Mouse (Mus musculus) brain, adult 2 months (tissue): Measurements from ENCODE around the gene Atp5j2.
"Not testable (repeated sequence)": the region's sequence is repeated elsewhere in the genome, so short reads cannot be mapped to it uniquely, and the experiment has no call there.

Source experiments
- DNase-seq: peaks from one replicate; pipeline ENCODE4 v3.0.0; 2011; ENCODE audit warnings: low read depth, low spot score

Atp5j2 gene

GRCm38 (mm10) chr5:145191962-145192361, at the start of gene Atp5j2:
TSS of gene Atp5j2 (minus strand) at chr5:145192062.
- DNase-seq: no peak

- peak; percentile 60 for DNase-seq
Observed at GRCm38 (mm10) chr5:145234636-145235035, 42.8 kb upstream of the Atp5j2 start.

DNA sequence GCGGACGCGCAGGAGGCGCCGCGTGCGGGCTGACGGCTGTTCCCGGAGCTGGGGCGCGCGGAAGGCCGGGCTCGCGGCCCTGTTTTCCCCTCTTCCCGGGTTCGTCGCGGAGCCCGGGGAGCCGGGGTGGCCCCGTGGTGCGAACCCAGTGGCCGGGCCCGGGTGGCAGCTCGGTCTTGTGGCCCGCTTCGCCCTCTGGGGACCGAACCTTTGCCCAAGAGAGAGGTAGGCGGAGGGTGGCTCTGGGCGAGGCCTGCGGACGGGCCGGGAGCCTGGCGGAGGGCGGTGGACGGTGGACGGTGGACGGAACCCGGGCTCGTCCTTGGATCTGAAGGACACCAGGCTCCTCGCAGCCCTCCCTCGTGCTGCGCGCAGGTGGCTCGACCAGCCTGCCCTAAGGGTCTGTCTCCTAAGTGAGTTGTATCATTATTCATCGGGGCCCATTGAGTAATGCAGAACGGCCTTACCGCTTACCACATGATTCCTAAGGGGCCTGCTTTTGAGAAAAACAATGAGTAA, 40.1 kb upstream of the Atp5j2 start:
- DNase-seq: peak; percentile 10

DNA sequence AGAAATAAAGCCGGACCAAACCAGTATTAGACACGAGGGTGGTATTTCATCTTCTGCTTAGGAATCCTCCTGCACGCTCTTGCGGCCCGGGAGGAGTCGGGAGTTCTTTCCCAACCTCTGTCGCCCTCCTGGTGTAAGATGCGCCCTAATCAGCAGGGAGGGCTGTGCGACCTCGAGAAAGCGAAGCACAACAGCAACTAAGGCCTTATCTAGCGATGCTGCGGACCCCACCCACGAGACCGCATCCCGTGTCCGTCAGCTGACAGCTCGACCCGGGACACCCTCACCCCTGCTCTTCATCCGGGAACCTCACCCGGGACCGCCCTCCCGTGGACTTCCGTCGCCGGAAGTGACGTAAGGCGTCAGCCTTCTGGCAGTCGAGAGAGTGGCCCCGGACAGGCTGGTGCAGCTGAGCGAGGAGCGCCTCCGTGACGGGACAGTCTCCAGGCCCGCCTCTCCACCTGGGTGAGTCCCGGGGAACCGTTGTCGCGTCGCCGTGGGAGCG, 39.6 kb upstream of the Atp5j2 start, which contains the start of gene Zfp655:
Gene Zfp655 (plus strand): TSS at position 349 of the 505 bp plus-strand sequence.
- peak; percentile 99 for DNase-seq

- no peak for DNase-seq
Observed at GRCm38 (mm10) chr5:145230641-145231040, 38.8 kb upstream of the Atp5j2 start.

DNA sequence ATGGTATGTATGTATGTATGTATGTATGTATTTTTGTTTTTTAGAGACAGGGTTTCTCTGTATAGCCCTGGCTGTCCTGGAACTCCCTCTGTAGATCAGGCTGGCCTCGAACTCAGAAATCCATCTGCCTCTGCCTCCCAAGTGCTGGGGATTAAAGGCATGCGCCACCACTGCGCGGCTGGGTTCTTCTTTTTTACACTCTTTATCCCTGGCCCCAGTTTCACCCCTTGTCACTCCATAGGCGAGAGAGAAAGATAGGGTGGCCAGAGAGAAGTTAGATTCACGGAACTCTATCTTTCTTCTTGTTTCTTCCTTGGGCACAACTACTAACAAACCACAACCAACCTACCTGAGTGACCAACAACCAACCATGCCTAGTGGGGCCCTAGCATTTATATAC, 37.4 kb upstream of the Atp5j2 start:
- DNase-seq: not testable (repeated sequence)

GRCm38 (mm10) chr5:145226453-145226852, 34.6 kb upstream of the Atp5j2 start:
- DNase-seq: no peak

DNA sequence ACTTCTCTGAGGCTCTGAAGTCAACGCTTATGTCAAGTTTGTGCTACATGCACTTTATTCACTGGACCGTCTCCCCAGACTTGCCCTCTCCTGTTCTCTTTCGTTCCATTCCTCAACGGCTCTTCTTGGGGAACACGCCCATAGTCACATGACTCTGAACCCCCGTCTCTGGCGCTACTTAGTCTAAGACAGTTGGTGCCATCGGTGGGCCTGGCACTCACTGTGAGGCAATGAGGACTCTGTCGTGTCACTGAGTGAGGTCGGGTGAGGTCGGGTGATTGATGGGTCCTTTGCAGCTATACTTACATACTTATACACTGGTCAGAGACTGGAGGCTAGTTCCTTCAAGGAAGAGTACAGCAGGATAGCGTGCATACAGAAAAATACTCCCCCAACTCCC, 31.5 kb upstream of the Atp5j2 start:
- DNase-seq: no peak

GRCm38 (mm10) chr5:145222840-145223239, 31.0 kb upstream of the Atp5j2 start:
- DNase-seq: no peak

DNA sequence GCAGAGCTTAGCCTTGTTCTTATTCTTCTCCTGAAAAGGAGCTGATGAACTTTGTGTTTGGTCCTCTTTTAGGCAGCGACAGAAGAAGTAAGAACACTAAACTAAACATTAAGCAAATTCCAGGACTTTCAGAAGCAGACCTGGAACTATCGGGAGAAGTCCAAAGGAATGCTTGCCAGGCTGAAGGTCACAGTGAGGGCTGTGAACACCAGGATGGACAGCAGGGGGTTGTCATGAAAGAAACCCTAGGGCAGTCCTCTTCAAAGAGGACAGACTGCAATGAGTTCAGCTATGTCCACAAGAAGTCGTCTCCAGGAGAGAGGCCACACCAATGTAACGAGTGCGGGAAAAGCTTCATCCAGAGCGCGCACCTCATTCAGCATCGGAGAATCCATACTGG, 28.1 kb upstream of the Atp5j2 start:
- DNase-seq: no peak

DNA sequence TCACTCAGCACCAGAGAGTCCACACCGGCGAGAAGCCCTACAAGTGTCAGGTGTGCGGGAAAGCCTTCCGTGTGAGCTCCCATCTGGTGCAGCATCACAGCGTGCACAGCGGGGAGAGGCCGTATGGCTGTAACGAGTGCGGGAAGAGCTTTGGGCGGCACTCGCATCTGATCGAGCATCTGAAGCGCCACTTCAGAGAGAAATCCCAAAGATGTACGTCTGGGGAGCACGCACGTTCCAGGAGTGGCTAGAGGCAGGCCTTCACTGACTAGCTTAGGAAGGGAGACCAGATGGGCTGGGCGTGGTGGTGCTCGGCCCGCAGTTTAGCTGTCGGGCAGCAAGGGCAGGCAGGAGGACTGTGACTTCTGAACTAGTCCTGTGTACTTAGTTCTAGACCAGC, 26.8 kb upstream of the Atp5j2 start:
- DNase-seq: no peak

DNA sequence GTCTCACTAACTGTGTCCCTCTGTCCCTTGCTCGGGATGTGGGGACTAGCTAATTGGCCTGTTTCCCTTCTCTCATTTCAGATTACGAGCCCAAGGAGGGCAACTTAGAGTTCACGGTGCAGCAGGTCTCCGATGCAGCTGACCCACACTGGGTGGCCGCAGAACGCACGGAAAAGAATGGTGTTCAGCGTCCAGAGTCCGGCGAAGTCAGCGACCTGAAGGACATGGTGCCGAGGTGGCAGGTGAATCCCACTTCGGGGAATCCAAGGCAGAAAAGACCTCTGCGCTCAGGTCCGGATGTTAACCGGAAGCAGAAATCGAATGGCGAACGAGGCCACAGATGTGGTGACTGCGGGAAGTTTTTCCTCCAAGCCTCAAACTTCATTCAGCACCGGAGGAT, 26.3 kb upstream of the Atp5j2 start:
- no peak for DNase-seq

DNA sequence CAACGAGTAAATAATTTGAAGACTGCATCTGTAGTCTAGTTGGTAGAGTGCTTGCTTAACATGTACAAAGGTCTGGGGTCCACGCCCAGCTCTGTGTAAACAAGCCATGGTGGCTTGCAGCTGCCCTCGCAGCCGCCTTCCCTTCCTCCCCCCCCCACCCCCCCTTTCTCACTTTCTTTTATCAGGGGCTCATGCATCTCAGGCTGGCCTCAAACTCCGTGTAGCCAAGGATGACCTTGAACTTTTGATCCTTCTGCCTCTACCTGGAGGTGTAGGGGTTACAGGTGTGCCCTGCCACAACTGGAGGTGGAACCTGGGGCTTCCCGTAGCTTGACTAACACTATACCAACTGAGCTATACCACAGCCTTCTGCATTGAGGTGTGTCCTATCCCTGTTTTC, 25.9 kb upstream of the Atp5j2 start:
- DNase-seq: no peak

DNA sequence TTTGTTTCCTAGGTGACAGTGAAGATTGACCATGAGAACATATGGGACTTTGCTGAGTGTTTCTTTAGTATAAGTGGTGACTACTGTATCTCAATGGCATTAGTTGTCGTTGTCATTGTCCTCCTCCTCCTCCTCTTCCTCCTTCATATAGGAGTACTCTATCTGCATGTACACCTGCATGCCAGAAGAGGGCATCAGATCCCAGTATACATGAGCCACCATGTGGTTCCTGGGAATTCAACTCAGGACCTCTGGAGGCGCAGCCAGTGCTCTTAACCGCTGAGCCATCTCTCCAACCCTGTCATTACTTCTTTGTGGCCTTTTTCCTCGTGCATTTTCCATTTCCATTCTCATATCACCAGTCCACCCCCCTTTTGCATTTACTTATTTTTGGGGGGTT, 22.8 kb upstream of the Atp5j2 start:
- peak; percentile 29 for DNase-seq

DNA sequence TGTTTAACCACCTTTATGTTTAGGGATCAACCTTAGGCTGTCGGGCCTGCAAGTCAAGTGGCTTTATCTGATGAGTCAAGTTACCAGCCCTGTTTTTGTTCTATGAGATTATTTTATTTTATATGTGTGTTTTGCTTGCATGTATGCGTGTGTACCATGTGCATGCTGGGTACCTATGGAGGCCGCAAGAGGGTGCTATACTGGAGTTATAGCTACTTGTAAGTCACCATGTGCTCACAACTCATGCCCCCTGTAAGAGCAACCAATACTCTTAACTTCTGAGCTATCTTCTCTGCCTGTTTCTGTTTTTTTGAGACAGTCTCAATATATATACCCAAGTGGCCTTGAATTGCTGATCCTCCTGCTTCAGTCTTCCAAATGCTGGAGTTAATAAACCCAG, 21.6 kb upstream of the Atp5j2 start:
- DNase-seq: no peak

GRCm38 (mm10) chr5:145212216-145212615, 20.4 kb upstream of the Atp5j2 start:
- DNase-seq: no peak

DNA sequence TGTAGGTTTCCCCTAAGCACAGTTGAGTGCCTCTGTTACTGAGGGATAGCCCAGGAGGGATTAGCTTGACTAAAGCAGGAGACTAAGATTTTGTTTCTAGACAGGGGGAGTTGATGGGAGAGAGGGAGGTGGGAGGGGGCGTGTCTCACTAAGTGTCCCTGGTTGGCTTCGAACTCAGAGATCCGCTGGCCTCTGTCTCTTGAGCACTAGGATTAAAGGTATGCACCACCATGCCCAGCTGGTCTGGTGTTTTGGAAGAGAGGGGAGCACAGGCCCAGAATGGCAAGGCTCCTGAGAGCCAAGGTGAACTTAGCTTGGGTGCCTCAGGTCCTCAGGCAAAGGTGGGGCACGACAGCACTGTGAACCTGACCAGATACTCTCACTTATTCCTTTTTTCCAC, 19.5 kb upstream of the Atp5j2 start:
- DNase-seq: no peak

- not testable (repeated sequence) for DNase-seq
Observed at GRCm38 (mm10) chr5:145208391-145208790, 16.5 kb upstream of the Atp5j2 start.

- no peak for DNase-seq
Observed at GRCm38 (mm10) chr5:145207954-145208353, 16.1 kb upstream of the Atp5j2 start.

DNA sequence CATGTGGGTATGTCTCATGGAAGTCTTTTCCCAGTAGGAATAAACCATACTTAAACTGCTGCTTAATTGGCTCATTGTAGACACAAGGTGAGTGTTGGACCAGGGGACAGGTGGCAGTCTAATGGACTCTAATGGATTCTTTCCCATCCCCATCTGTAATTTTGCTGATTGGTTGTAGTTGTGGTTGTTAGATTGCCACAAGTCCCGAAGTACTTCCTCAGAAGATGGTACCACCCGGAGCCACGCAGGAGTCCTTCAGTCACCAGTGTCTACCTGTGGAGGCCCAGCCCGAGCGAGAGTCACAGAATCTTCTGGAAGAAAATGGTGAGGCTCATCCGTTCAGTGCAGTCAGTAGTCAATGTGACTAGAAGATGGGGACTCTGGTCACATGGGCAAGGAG, 15.5 kb upstream of the Atp5j2 start:
- DNase-seq: no peak

GRCm38 (mm10) chr5:145205041-145205440, 13.2 kb upstream of the Atp5j2 start:
- DNase-seq: no peak

DNA sequence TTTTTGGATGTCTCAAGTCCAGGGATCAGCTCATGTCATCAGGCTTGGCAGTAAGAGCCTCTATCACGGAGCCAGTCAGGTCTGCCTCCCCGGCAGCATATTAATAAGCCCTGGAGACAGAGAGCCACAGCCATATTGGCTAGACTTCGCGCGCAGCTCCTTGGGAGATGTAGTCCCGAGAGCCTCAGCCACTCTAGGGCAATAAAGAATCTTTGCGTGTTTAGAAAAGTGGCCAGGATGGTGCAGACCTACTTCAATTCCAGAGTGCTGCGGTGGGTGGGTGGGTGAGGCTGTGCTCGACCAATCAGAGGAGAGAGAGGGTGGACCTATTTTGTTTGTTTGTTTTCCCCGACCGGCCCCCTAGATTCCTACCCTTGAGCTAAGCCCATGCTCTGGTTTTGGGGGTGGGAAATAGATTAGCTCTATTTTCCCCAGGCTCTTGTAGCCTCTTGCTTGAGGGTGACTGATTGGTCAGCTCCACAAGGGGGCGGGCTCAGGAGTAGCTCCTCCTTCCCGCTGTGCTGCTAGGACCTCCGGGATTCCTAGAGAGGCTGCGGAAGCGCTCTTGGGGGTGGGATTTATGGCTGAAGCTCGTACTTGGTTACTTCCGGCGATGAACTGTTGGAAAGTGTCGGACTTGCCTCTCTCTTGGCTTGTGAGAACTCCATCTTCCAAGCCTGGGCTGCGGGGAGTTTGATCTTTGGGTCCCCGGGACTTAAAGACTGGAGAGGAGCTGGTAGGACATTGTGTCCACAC, 12.3 kb upstream of the Atp5j2 start, which contains the start of gene Zkscan5:
Gene Zkscan5 (plus strand): TSS at position 627 of the 756 bp plus-strand sequence.
- peak; percentile 100 for DNase-seq

- DNase-seq: no peak
Observed at GRCm38 (mm10) chr5:145202446-145202845, 10.6 kb upstream of the Atp5j2 start.
